Mouse (Mus musculus) E14TG2a.4 (cell line): Measurements from ENCODE around the gene Nusap1.

Experiments
- CTCF ChIP-seq: conservative IDR thresholded peaks from 2 replicates; pipeline ENCODE4 v1.5.1; 2014; ENCODE audit warnings: low read length
- NANOG ChIP-seq: IDR thresholded peaks from 2 replicates; pipeline ENCODE4 v1.6.1; 2014; ENCODE audit warnings: borderline replicate concordance, low read length, mixed read lengths
- POU5F1 ChIP-seq: IDR thresholded peaks from 2 replicates; pipeline ENCODE4 v1.6.1; 2014; ENCODE audit warnings: low read length, borderline replicate concordance

DNA sequence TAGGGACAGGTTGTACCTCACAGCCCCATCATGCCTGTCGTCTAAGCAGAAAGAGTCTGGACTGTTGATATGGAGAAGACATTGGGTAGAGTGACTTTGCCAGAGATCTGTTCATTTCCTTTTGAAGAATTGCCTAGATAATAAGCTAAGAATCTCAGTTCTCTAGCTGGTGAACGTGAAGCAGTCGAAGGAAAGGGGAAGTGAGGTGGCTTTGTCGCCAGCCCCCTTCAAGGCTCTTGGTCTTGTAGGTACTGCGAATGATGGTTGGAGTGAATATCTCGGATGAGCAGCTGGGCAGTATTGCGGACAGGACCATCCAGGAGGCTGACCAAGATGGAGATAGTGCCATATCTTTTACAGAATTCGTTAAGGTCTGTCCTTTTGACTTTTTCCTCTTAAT is 33.8 kb upstream of the Nusap1 start:
- TF ChIP-seq CTCF = no peak
- no peak for TF ChIP-seq POU5F1
- no peak for TF ChIP-seq NANOG
